Mouse (Mus musculus) small intestine, adult 2 months (tissue): ENCODE measurements around the gene Dixdc1. TPM values are rescaled to one million over a fixed set of nuclear protein-coding genes. Genes with fewer than 3 reads are reported as not detected.
A peak's percentile ranks its signal among the peaks of the same experiment; 100 is the strongest.

ENCODE experiments used
- H3K27ac ChIP-seq: fragments of 200-500 bp; 2 replicates; pipeline ENCODE4 v1.5.1; 2012; ENCODE audit warnings: low read depth, low read length, control low read depth, inconsistent platforms; ENCODE audit not compliant: insufficient read depth
- H3K27me3 ChIP-seq: fragments of 200-500 bp; 2 replicates; pipeline ENCODE4 v1.6.1; 2012; ENCODE audit warnings: mild to moderate bottlenecking, moderate library complexity, low read length, inconsistent platforms; ENCODE audit not compliant: control insufficient read depth, insufficient read depth
- H3K36me3 ChIP-seq: fragments of 200-500 bp; 2 replicates; pipeline ENCODE4 v1.6.1; 2012; ENCODE audit warnings: mild to moderate bottlenecking, low read length, control low read depth, inconsistent platforms; ENCODE audit not compliant: control insufficient read depth, insufficient read depth
- H3K4me1 ChIP-seq: fragments of 200-500 bp; 2 replicates; pipeline ENCODE4 v1.6.1; 2012; ENCODE audit warnings: low read length, inconsistent platforms, mixed read lengths; ENCODE audit not compliant: control insufficient read depth, insufficient read depth, insufficient read length
- H3K4me3 ChIP-seq: fragments of 200-500 bp; 2 replicates; pipeline ENCODE4 v1.5.1; 2012; ENCODE audit warnings: low read depth, mild to moderate bottlenecking, control low read depth, inconsistent platforms, low read length, moderate library complexity
- CTCF ChIP-seq: fragments of 200-500 bp; IDR thresholded peaks from 2 replicates; pipeline ENCODE4 v1.5.1; 2012; ENCODE audit warnings: low read depth, mild to moderate bottlenecking, control low read depth, inconsistent platforms, low read length, moderate library complexity, mixed read lengths; ENCODE audit not compliant: insufficient replicate concordance, insufficient read length; ENCODE audit errors: extremely low read depth
- POLR2A ChIP-seq: fragments of 200-500 bp; IDR thresholded peaks from 2 replicates; pipeline ENCODE4 v1.6.1; 2012; ENCODE audit warnings: low read depth, mild to moderate bottlenecking, control low read depth, inconsistent platforms, low read length, moderate library complexity
- WGBS: fragments of 180-500 bp; shearing (Covaris S2); methylation state at CpG from one replicate; pipeline ENCODE4 v1.1.7; 2018; 5-methylcytosine and 5-hydroxymethylcytosine counted together
- polyA plus RNA-seq: library from polyadenylated mRNA; depleted of rRNA; stranded (reverse); fragments of >200 nt; gene quantifications from 2 replicates; pipeline ENCODE4 v1.2.3, GENCODE M21; 2012

Gene Dixdc1
- polyA plus RNA-seq, 1 experiment: 0.75 TPM

- Histone ChIP-seq H3K4me1 (peaks cover 8% of the 10 kb centered on the region; the same call in 1 of the 2 replicates), H3K36me3 (peaks cover 11% of the 10 kb centered on the region), H3K4me3 (no peak overlapping the region), H3K27me3 (no peaks in the 10 kb centered on the region), H3K27ac (no peak overlapping the region)
- TF ChIP-seq CTCF (no peak), POLR2A (no peak)
- 76% methylated on average over 2 of the region's 2 CpGs for WGBS
These were observed 3.4 kb upstream of the Dixdc1 start for GRCm38 (mm10) chr9:50742744-50743143.

- no peak overlapping the region for H3K4me3 ChIP-seq
- H3K36me3 ChIP-seq: peaks cover 11% of the 10 kb centered on the region
- H3K27ac ChIP-seq: no peak overlapping the region
- TF ChIP-seq CTCF (no peak), POLR2A (no peak)
- H3K27me3 ChIP-seq: no peaks in the 10 kb centered on the region
- WGBS: 83% methylated on average over 3 of the region's 3 CpGs
- peaks cover 8% of the 10 kb centered on the region; the same call in 1 of the 2 replicates for H3K4me1 ChIP-seq
These were observed 2.9 kb upstream of the Dixdc1 start for GRCm38 (mm10) chr9:50742261-50742660.

GRCm38 (mm10) chr9:50740867-50741784 is 1.8 kb upstream of the Dixdc1 start:
- no peak for TF ChIP-seq CTCF
- TF ChIP-seq POLR2A: no peak
- 89% methylated on average over 14 of the region's 14 CpGs for WGBS
- peaks cover 6% of the 10 kb centered on the region; the same call in 1 of the 2 replicates for H3K4me1 ChIP-seq
- no peak overlapping the region for H3K27ac ChIP-seq
- no peak overlapping the region for H3K4me3 ChIP-seq
- peaks cover 11% of the 10 kb centered on the region for H3K36me3 ChIP-seq
- H3K27me3 ChIP-seq: no peaks in the 10 kb centered on the region

GRCm38 (mm10) chr9:50734989-50735388 is 4.3 kb downstream of the Dixdc1 start:
- Histone ChIP-seq H3K36me3 (0 out of 2 replicates have a peak, but pooled peaks cover 2% of the 10 kb centered on the region), H3K4me1 (peaks cover 3% of the 10 kb centered on the region; the same call in 1 of the 2 replicates), H3K4me3 (no peak overlapping the region), H3K27me3 (no peaks in the 10 kb centered on the region), H3K27ac (no peak overlapping the region)
- no peak for TF ChIP-seq POLR2A
- TF ChIP-seq CTCF: peak; percentile 50; the same call in 1 of the 2 replicates
- 5% methylated on average over 9 of the region's 9 CpGs for WGBS

- TF ChIP-seq CTCF: no peak
- no peak for TF ChIP-seq POLR2A
- H3K4me1 ChIP-seq: peaks cover 6% of the 10 kb centered on the region; the same call in 1 of the 2 replicates
- H3K4me3 ChIP-seq: no peak overlapping the region
- H3K27me3 ChIP-seq: no peaks in the 10 kb centered on the region
- no peaks in the 10 kb centered on the region for H3K36me3 ChIP-seq
- H3K27ac ChIP-seq: no peak overlapping the region
- WGBS: 68% methylated on average over 4 of the region's 4 CpGs
These were observed 6.8 kb downstream of the Dixdc1 start for GRCm38 (mm10) chr9:50732560-50732959.

GRCm38 (mm10) chr9:50729600-50729999 is 9.7 kb downstream of the Dixdc1 start:
- no peaks in the 10 kb centered on the region for H3K27me3 ChIP-seq
- H3K27ac ChIP-seq: no peak overlapping the region
- H3K4me3 ChIP-seq: no peak overlapping the region
- TF ChIP-seq POLR2A: no peak
- TF ChIP-seq CTCF: no peak
- H3K36me3 ChIP-seq: no peaks in the 10 kb centered on the region
- 65% methylated on average over 4 of the region's 4 CpGs for WGBS
- H3K4me1 ChIP-seq: peaks cover 6% of the 10 kb centered on the region; the same call in 1 of the 2 replicates

- H3K36me3 ChIP-seq: no peaks in the 10 kb centered on the region
- TF ChIP-seq CTCF: no peak
- no peak for TF ChIP-seq POLR2A
- WGBS: under 1% methylated on average over 45 of the region's 45 CpGs
These were observed 11.2 kb downstream of the Dixdc1 start for GRCm38 (mm10) chr9:50727925-50728651.

More at GRCm38 (mm10) chr9:50727925-50728651, 11.2 kb downstream of the Dixdc1 start:
- Histone ChIP-seq H3K27me3 (no peaks in the 10 kb centered on the region), H3K4me1 (peaks cover 6% of the 10 kb centered on the region; the same call in 1 of the 2 replicates), H3K4me3 (peak overlapping the region; percentile 59), H3K27ac (no peak overlapping the region)
